Mouse (Mus musculus) CD4-positive naive resting alpha-beta T cell, adult 57 days (primary cell): ENCODE measurements around the gene Prm2. TPM values are rescaled to one million over a fixed set of nuclear protein-coding genes. Genes with fewer than 3 reads are reported as not detected.

Experiments used
- total RNA-seq: library from RNA; stranded (reverse); gene quantifications from one replicate; pipeline ENCODE4 v1.2.4, GENCODE M21; 2023

Gene Prm2
- not detected for total RNA-seq

GRCm38 (mm10) chr16:10796034-10796433 lies at the start of gene Prm2:
Prm2 (minus strand) TSS chr16:10796134.

GRCm38 (mm10) chr16:10834911-10835587 lies 39.1 kb upstream of the Prm2 start, which contains the start of gene Rmi2:
Rmi2 (plus strand) TSS chr16:10835059.

GRCm38 (mm10) chr16:10812865-10813371 lies 17.0 kb upstream of the Prm2 start, which contains the start of gene Gm11172:
Gm11172 (plus strand) TSS chr16:10812915.

GRCm38 (mm10) chr16:10805789-10806527 lies 10.0 kb upstream of the Prm2 start, which contains the start of gene Prm1:
Prm1 (minus strand) TSS chr16:10805839.

GRCm38 (mm10) chr16:10790702-10791101 lies 5.2 kb downstream of the Prm2 start, which contains the start of gene Prm3:
Prm3 (minus strand) TSS chr16:10790914.

GRCm38 (mm10) chr16:10788271-10788670 lies 7.7 kb downstream of the Prm2 start, which contains the start of gene Tnp2:
Tnp2 (minus strand) TSS chr16:10788660.

GRCm38 (mm10) chr16:10785371-10786231 lies 10.3 kb downstream of the Prm2 start, which contains the start of gene Socs1:
Socs1 (minus strand) TSS chr16:10785536.

Other genes starting within 250 kb of the Prm2 start
- 31.9 TPM for gene Socs1, start 10.6 kb downstream of the Prm2 start, total RNA-seq
- gene Tnp2, start 7.5 kb downstream of the Prm2 start, total RNA-seq, result not detected
- not detected for gene Prm3, start 5.2 kb downstream of the Prm2 start, total RNA-seq
- gene Prm1, start 9.7 kb upstream of the Prm2 start, total RNA-seq, result not detected
- gene Gm11172, start 16.8 kb upstream of the Prm2 start, total RNA-seq, result not detected
- gene Rmi2, start 38.9 kb upstream of the Prm2 start, total RNA-seq, result 4.6 TPM